Mouse (Mus musculus) liver, adult 2 months (tissue): ENCODE measurements at regions not wholly inside any gene's neighbourhood (a gene's known extent, or its start where the extent isn't known, plus 50 kb on each side); places are given as distances from the start of the nearest gene placed in this dataset.

Experiments
- CTCF ChIP-seq: fragments of 200-500 bp; IDR thresholded peaks from 2 replicates; pipeline ENCODE4 v1.5.1; 2011; ENCODE audit warnings: low read depth, low read length, control low read depth
- POLR2A ChIP-seq: fragments of 200-500 bp; IDR thresholded peaks from 2 replicates; pipeline ENCODE4 v1.6.1; 2011; ENCODE audit warnings: low read length, control low read depth; ENCODE audit not compliant: insufficient read depth; ENCODE audit errors: extremely low read depth

DNA sequence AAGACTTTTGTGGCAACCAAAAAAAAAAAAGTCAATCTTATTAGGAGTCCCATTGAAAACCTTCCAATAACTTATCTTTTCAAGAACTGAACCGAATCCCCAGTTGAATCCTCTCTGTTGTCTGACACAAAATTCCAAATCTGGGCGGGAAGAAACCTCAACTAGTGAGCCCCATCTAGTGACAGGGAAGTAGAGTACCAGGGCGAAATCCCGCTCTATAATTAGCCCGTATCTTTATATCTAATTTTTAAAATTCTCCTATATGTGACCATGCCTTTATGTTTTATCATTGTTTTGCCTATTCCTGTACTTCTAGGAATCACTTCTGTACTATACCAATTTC lies 195.7 kb downstream of the Pdgfra start:
- TF ChIP-seq CTCF (no peak), POLR2A (no peak)
